Mouse (Mus musculus): Measurements from ENCODE around the gene Cast.

The Cast gene

GRCm38 (mm10) chr13:74695497-74696193 lies 113.0 kb downstream of the Cast start:
- no peak for DNase-seq (ENCODE audit: inconsistent ontology term)
